Mouse (Mus musculus): ENCODE results near the gene Angptl3. TPM values are rescaled to one million over a fixed set of nuclear protein-coding genes. Genes with fewer than 3 reads are reported as not detected.

Angptl3 gene
- not detected for polyA plus RNA-seq (2017; shearing (Covaris generic))

GRCm38 (mm10) chr4:99030686-99031085 is at the start of gene Angptl3:
Gene Angptl3, plus strand, starts transcription at chr4:99030954.

Other genes starting within 250 kb of the Angptl3 start
- not detected for gene Kank4, start 213.4 kb upstream of the Angptl3 start, polyA plus RNA-seq (2017; shearing (Covaris generic))
- gene I0C0044D17Rik, start 207.1 kb upstream of the Angptl3 start, polyA plus RNA-seq (2017; shearing (Covaris generic)): not detected
- gene Usp1, start 107.1 kb upstream of the Angptl3 start, polyA plus RNA-seq (2017; shearing (Covaris generic)): 9.5 TPM
- not detected for gene Dock7, start 90.0 kb downstream of the Angptl3 start, polyA plus RNA-seq (2017; shearing (Covaris generic))
- gene Atg4c, start 163.0 kb downstream of the Angptl3 start, polyA plus RNA-seq (2017; shearing (Covaris generic)): 1.6 TPM

All from activated CD4-positive, CD25-positive, alpha-beta regulatory T cell, adult 9 weeks (primary cell).